Mouse (Mus musculus): Measurements from ENCODE around the gene Lpcat1. TPM values are rescaled to one million over a fixed set of nuclear protein-coding genes. Genes with fewer than 3 reads are reported as not detected.

Gene Lpcat1
- total and polyA plus RNA-seq, 2 experiments from 2014 or later: 7.7 to 22.2 TPM

DNA sequence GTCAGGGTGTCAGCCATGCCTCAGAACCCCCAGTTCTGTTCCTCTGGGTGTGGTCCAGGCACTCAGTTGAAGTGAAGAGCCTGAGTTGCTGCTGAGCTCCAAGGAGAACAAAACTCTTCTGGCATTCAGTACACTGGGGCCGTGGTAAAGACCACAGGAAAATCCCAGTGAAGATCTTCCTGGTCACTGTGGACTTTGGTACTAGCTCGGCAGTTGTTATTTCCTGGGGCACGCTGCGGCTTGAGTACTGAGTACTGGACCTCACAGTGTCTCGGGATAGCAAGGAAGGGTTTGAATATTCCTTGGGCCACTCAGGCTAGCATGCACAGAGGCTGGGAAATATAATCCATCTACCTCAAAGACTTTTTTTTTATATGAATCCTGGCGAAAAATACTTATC lies 42.0 kb upstream of the Lpcat1 start:
- Histone ChIP-seq H3K27me3 (ENCODE audit: control insufficient read depth, insufficient read depth, low read length) (0 out of 2 replicates have a peak, but pooled peaks cover 2% of the 10 kb centered on the region), H3K36me3 (replicated peaks; ENCODE audit: control insufficient read depth, insufficient read depth, low read length) (no peaks in the 10 kb centered on the region), H3K4me1 (ENCODE audit: control insufficient read depth, insufficient read depth) (no peaks in the 10 kb centered on the region), H3K27ac (ENCODE audit: low read depth) (no peak overlapping the region), H3K4me2 (ENCODE audit: low read depth, low read length) (no peak overlapping the region), H3K4me3 (ENCODE audit: low read depth, low read length) (no peak overlapping the region), H3K9me3 (replicated peaks; ENCODE audit: control insufficient read depth, low read length) (no peaks in the 10 kb centered on the region), H3K9ac (replicated peaks; ENCODE audit: low read depth, low read length) (no peak overlapping the region)
- WGBS: 71% methylated on average over 6 of the region's 6 CpGs
- no peak for DNase-seq (ENCODE audit: low spot score)
- no peak for TF ChIP-seq CTCF (IDR thresholded peaks at IDR 0.05; ENCODE audit: low read depth)
- no peak for TF ChIP-seq EP300 (IDR thresholded peaks at IDR 0.05; ENCODE audit: low read depth)
- ATAC-seq (ENCODE audit: insufficient read depth, low read depth): no peak

DNA sequence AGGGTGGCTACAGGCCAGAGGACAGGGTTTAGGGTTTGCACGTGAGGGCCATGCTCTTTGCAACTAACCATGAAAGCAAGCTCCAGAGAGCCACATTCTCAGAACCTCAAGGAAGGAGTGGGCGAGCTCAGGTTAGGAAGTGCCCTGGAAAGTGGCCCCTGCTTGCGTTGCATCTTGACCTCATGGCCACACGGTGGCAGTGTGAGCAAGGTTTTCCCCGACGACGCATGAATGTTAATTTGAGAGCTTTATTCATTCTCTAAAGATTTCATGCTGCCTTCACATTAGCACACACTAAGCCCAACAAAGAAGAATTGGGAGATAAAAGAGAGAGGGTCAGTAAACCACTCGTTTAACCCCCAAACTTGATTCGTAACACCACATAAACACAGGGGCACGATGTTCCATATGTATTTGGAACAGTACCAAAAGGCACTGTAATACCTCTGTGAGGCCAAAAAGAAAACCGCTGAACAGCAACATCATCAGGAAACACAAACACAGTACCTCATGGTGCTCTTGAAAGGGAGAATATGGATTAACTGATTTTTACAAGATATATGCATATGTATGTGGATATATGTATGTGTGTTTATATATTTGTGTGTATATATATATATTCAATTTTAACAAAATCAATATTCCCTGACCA lies 41.0 kb upstream of the Lpcat1 start:
- no peak for TF ChIP-seq EP300 (IDR thresholded peaks at IDR 0.05; ENCODE audit: low read depth)
- peak; percentile 91 for TF ChIP-seq CTCF (IDR thresholded peaks at IDR 0.05; ENCODE audit: low read depth)
- ATAC-seq (ENCODE audit: insufficient read depth, low read depth) (peak; percentile 30; the same call in 1 of the 2 replicates), DNase-seq (ENCODE audit: low spot score) (peak; percentile 71)
- H3K27ac ChIP-seq (ENCODE audit: low read depth): no peak overlapping the region
- no peaks in the 10 kb centered on the region for H3K9me3 ChIP-seq (replicated peaks; ENCODE audit: control insufficient read depth, low read length)
- H3K4me1 ChIP-seq (ENCODE audit: control insufficient read depth, insufficient read depth): no peaks in the 10 kb centered on the region
- 9% methylated on average over 11 of the region's 11 CpGs for WGBS
- no peaks in the 10 kb centered on the region for H3K36me3 ChIP-seq (replicated peaks; ENCODE audit: control insufficient read depth, insufficient read depth, low read length)
- no peak overlapping the region for H3K4me3 ChIP-seq (ENCODE audit: low read depth, low read length)
- H3K27me3 ChIP-seq (ENCODE audit: control insufficient read depth, insufficient read depth, low read length): 0 out of 2 replicates have a peak, but pooled peaks cover 2% of the 10 kb centered on the region
- H3K4me2 ChIP-seq (ENCODE audit: low read depth, low read length): no peak overlapping the region
- no peak overlapping the region for H3K9ac ChIP-seq (replicated peaks; ENCODE audit: low read depth, low read length)

DNA sequence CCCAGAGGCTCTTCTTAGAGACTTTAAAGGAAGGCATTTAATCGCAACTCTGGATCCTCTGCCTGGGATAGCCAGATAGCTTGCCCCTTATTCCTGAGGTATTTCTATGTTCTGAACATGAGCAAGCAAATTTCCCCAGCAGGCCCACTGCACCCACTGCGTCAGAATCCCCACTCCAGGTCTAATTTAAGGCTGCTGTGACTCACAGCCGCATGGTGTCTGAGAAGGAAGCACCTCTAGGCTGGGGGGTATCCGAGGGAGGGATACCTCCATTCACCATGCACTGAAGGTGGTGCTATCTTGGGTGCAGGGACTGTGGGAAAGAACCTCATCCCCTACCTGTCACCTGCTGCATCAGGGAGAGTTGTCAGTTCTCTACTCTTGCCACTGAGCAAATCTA lies 40.4 kb upstream of the Lpcat1 start:
- Histone ChIP-seq H3K4me3 (ENCODE audit: low read depth, low read length) (no peak overlapping the region), H3K9me3 (replicated peaks; ENCODE audit: control insufficient read depth, low read length) (no peaks in the 10 kb centered on the region), H3K9ac (replicated peaks; ENCODE audit: low read depth, low read length) (no peak overlapping the region), H3K27ac (ENCODE audit: low read depth) (no peak overlapping the region), H3K27me3 (ENCODE audit: control insufficient read depth, insufficient read depth, low read length) (0 out of 2 replicates have a peak, but pooled peaks cover 2% of the 10 kb centered on the region), H3K4me2 (ENCODE audit: low read depth, low read length) (no peak overlapping the region), H3K36me3 (replicated peaks; ENCODE audit: control insufficient read depth, insufficient read depth, low read length) (no peaks in the 10 kb centered on the region), H3K4me1 (ENCODE audit: control insufficient read depth, insufficient read depth) (no peaks in the 10 kb centered on the region)
- ATAC-seq (ENCODE audit: insufficient read depth, low read depth) (no peak), DNase-seq (ENCODE audit: low spot score) (no peak)
- WGBS: 82% methylated on average over 4 of the region's 4 CpGs
- TF ChIP-seq CTCF (IDR thresholded peaks at IDR 0.05; ENCODE audit: low read depth) (no peak), EP300 (IDR thresholded peaks at IDR 0.05; ENCODE audit: low read depth) (no peak)

DNA sequence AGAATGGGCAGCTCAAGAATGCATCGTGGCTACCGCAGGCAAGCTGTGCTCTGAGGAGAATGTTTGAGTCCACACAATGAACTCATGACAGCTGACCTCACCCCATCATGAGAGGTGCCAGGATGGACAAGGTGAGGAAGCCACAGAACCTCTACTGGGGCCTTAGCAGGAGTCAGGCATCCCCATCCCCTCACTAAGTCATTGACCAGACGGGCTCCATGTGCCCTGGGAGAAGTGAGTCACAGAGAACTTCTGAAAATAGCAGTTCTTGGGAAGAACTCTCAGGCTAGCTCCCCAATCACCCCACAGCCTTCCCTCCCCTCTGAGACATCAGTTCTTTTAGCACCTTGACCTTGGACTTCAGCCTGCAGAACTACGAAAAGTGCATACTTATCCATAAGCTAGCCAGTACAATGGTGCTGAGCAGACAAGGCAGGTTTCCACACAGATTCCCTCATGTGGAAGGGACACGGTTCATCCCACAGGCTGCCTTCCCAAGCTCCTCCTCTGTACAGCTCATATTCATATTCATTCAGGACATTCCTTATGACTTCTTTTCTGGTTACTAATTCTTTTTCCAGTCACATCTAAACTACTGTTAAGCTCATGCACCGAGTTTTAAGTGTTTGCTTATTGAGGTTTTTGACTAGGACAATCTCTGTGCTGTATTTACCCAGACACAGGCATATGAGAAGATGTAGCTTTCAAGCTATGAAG lies 37.2 kb upstream of the Lpcat1 start:
- H3K4me3 ChIP-seq (ENCODE audit: low read depth, low read length): no peak overlapping the region
- H3K4me1 ChIP-seq (ENCODE audit: control insufficient read depth, insufficient read depth): no peaks in the 10 kb centered on the region
- no peaks in the 10 kb centered on the region for H3K9me3 ChIP-seq (replicated peaks; ENCODE audit: control insufficient read depth, low read length)
- DNase-seq (ENCODE audit: low spot score) (no peak), ATAC-seq (ENCODE audit: insufficient read depth, low read depth) (no peak)
- no peaks in the 10 kb centered on the region for H3K36me3 ChIP-seq (replicated peaks; ENCODE audit: control insufficient read depth, insufficient read depth, low read length)
- H3K4me2 ChIP-seq (ENCODE audit: low read depth, low read length): no peak overlapping the region
- no peak overlapping the region for H3K9ac ChIP-seq (replicated peaks; ENCODE audit: low read depth, low read length)
- H3K27me3 ChIP-seq (ENCODE audit: control insufficient read depth, insufficient read depth, low read length): no peaks in the 10 kb centered on the region
- TF ChIP-seq CTCF (IDR thresholded peaks at IDR 0.05; ENCODE audit: low read depth): no peak
- no peak for TF ChIP-seq EP300 (IDR thresholded peaks at IDR 0.05; ENCODE audit: low read depth)
- WGBS: 63% methylated on average over 6 of the region's 6 CpGs
- no peak overlapping the region for H3K27ac ChIP-seq (ENCODE audit: low read depth)

DNA sequence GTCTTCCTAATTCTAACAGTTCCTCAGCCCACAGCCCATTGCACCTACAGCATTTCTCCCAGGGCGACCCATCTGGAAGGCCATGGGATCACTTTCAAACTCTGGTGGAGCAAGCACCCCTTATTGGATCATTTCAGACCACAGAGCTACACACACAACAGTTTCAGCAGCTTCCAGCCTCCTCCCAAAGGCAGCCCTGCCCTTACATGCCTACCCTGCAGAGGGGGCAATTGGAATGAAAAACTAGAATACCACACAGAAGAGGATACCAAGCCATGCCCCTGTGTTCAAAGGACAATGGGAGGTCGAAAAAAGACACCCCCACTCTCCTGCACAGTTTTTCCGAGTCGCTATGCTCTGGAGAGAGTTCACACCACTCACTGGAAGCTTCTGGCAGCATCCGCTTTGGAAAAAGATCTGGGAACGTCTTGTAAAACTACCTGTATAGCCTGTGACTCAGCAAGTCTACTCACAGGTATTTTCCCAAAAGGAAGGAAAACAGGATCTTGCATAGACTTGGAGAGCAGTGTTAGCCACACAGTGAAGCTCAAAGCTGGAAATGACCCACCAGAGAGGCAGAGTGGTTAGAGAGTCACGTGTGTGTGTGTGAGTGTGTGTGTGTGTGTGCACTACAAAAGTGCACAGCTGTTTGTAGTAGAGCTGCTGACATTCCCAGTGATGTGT lies 34.4 kb upstream of the Lpcat1 start:
- no peak for DNase-seq (ENCODE audit: low spot score)
- H3K4me2 ChIP-seq (ENCODE audit: low read depth, low read length): no peak overlapping the region
- no peaks in the 10 kb centered on the region for H3K27me3 ChIP-seq (ENCODE audit: control insufficient read depth, insufficient read depth, low read length)
- H3K36me3 ChIP-seq (replicated peaks; ENCODE audit: control insufficient read depth, insufficient read depth, low read length): no peaks in the 10 kb centered on the region
- no peak overlapping the region for H3K27ac ChIP-seq (ENCODE audit: low read depth)
- TF ChIP-seq EP300 (IDR thresholded peaks at IDR 0.05; ENCODE audit: low read depth) (no peak), CTCF (IDR thresholded peaks at IDR 0.05; ENCODE audit: low read depth) (peak; percentile 33; the same call in 1 of the 2 replicates)
- H3K9ac ChIP-seq (replicated peaks; ENCODE audit: low read depth, low read length): no peak overlapping the region
- no peaks in the 10 kb centered on the region for H3K9me3 ChIP-seq (replicated peaks; ENCODE audit: control insufficient read depth, low read length)
- no peak for ATAC-seq (ENCODE audit: insufficient read depth, low read depth)
- no peaks in the 10 kb centered on the region for H3K4me1 ChIP-seq (ENCODE audit: control insufficient read depth, insufficient read depth)
- H3K4me3 ChIP-seq (ENCODE audit: low read depth, low read length): no peak overlapping the region
- 70% methylated on average over 7 of the region's 7 CpGs for WGBS
